Mouse (Mus musculus): ENCODE results near the gene Hdac11.

The Hdac11 gene

GRCm38 (mm10) chr6:91165210-91165609, 8.7 kb downstream of the Hdac11 start:
- in situ Hi-C loops (cut with MboI, MseI) = loop anchor here (5.0 kb wide), 1 partner anchor 117 kb away; no protein-coding TSS in a partner anchor

- in situ Hi-C loops (cut with MboI, MseI) = loop anchor here (5.0 kb wide), 1 partner anchor 114 kb away; no protein-coding TSS in a partner anchor
Observed at GRCm38 (mm10) chr6:91167828-91168227, 11.4 kb downstream of the Hdac11 start.

GRCm38 (mm10) chr6:91169129-91169528, 12.7 kb downstream of the Hdac11 start:
- in situ Hi-C loops (cut with MboI, MseI) = loop anchor here (5.0 kb wide), 1 partner anchor 113 kb away; no protein-coding TSS in a partner anchor

- in situ Hi-C loops (cut with MboI, MseI) = no loop called here
Observed at GRCm38 (mm10) chr6:91171396-91171895, 15.0 kb downstream of the Hdac11 start.

- in situ Hi-C loops (cut with MboI, MseI) = no loop called here
Observed at GRCm38 (mm10) chr6:91172381-91172780, 15.9 kb downstream of the Hdac11 start.

- in situ Hi-C loops (cut with MboI, MseI) = no loop called here
Observed at GRCm38 (mm10) chr6:91173221-91173880, 16.9 kb downstream of the Hdac11 start.

GRCm38 (mm10) chr6:91174211-91174610, 17.7 kb downstream of the Hdac11 start:
- in situ Hi-C loops (cut with MboI, MseI) = no loop called here

GRCm38 (mm10) chr6:91180767-91181171, 24.3 kb downstream of the Hdac11 start:
- in situ Hi-C loops (cut with MboI, MseI) = no loop called here

- in situ Hi-C loops (cut with MboI, MseI) = no loop called here
Observed at GRCm38 (mm10) chr6:91181320-91181719, 24.9 kb downstream of the Hdac11 start.

GRCm38 (mm10) chr6:91182075-91182490, 25.6 kb downstream of the Hdac11 start:
- in situ Hi-C loops (cut with MboI, MseI) = no loop called here

GRCm38 (mm10) chr6:91183041-91183440, 26.6 kb downstream of the Hdac11 start:
- in situ Hi-C loops (cut with MboI, MseI) = no loop called here

- in situ Hi-C loops (cut with MboI, MseI) = no loop called here
Observed at GRCm38 (mm10) chr6:91183980-91184379, 27.5 kb downstream of the Hdac11 start.

- in situ Hi-C loops (cut with MboI, MseI) = no loop called here
Observed at GRCm38 (mm10) chr6:91184776-91185175, 28.3 kb downstream of the Hdac11 start.

- in situ Hi-C loops (cut with MboI, MseI) = no loop called here
Observed at GRCm38 (mm10) chr6:91185502-91185901, 29.0 kb downstream of the Hdac11 start.

GRCm38 (mm10) chr6:91186161-91186931, 29.9 kb downstream of the Hdac11 start:
- in situ Hi-C loops (cut with MboI, MseI) = no loop called here

- in situ Hi-C loops (cut with MboI, MseI) = no loop called here
Observed at GRCm38 (mm10) chr6:91186934-91187333, 30.5 kb downstream of the Hdac11 start.

GRCm38 (mm10) chr6:91187871-91188270, 31.4 kb downstream of the Hdac11 start:
- in situ Hi-C loops (cut with MboI, MseI) = no loop called here

GRCm38 (mm10) chr6:91189971-91190370, 33.5 kb downstream of the Hdac11 start:
- in situ Hi-C loops (cut with MboI, MseI) = no loop called here

- in situ Hi-C loops (cut with MboI, MseI) = no loop called here
Observed at GRCm38 (mm10) chr6:91191465-91191864, 35.0 kb downstream of the Hdac11 start.

- in situ Hi-C loops (cut with MboI, MseI) = no loop called here
Observed at GRCm38 (mm10) chr6:91192421-91192820, 36.0 kb downstream of the Hdac11 start.

- in situ Hi-C loops (cut with MboI, MseI) = no loop called here
Observed at GRCm38 (mm10) chr6:91192851-91193545, 36.5 kb downstream of the Hdac11 start.

GRCm38 (mm10) chr6:91198456-91198855, 42.0 kb downstream of the Hdac11 start:
- in situ Hi-C loops (cut with MboI, MseI) = no loop called here

Data from T-helper 1 cell (primary cell).